Mouse (Mus musculus): ENCODE measurements around the gene Dmpk.
"Not testable (repeated sequence)": the region's sequence is repeated elsewhere in the genome, so short reads cannot be mapped to it uniquely, and the experiment has no call there.

Gene Dmpk

GRCm38 (mm10) chr7:19083701-19084100 is at the start of gene Dmpk:
Gene Dmpk, plus strand, starts transcription at chr7:19083849.
- in situ Hi-C loops (cut with MboI, MseI), result no loop called here

- in situ Hi-C loops (cut with MboI, MseI), result no loop called here
These were observed 39.0 kb upstream of the Dmpk start for GRCm38 (mm10) chr7:19044616-19045015.

GRCm38 (mm10) chr7:19046286-19047069 is 37.2 kb upstream of the Dmpk start:
- in situ Hi-C loops (cut with MboI, MseI), result no loop called here

DNA sequence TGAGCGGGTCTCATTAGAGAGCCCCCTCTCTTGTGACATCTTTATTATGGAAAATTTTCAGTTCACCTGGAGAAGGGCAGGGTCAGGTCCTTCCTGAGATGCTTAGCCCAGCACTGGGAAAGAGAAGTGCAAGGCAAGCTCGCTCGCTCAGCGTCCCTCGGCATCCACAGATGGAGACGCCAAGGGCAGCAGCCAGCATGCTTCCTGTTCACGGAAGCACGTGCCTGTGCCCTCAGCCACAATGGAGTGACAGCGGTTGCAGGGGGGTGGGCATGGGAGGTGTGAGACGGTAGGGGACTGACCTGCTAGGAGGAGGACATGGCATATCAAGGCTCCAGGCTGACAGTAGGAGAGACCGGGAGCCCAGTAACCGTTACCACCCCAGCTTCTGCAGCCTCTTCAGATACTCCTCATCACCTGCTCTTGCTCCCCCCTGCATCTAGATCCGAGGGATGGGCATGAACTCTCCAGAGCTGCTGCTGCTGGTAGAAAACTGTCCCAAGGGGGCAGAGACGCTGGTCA is 35.6 kb upstream of the Dmpk start:
- in situ Hi-C loops (cut with MboI, MseI), result no loop called here

GRCm38 (mm10) chr7:19049252-19049651 is 34.4 kb upstream of the Dmpk start:
- in situ Hi-C loops (cut with MboI, MseI), result no loop called here

DNA sequence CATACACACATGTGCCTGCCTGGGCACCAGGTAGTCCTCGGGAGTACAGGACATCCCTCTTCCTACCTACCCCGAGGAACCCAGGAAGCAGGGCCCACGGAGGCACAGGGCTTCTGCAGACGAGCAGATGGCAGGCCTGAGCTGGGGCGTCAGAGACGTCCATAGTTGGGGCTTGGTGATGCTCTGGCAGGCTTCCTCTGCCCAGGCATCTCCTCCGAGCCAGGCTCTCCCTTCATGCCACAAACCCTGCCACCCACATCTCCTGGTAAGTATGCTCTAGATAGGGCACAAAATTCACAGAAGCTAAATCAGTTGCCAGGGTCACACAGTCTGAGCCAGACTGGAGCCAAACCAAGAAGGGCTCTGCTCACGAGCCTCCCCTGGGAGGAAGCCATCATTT is 33.5 kb upstream of the Dmpk start:
- in situ Hi-C loops (cut with MboI, MseI), result no loop called here

GRCm38 (mm10) chr7:19051161-19051560 is 32.5 kb upstream of the Dmpk start:
- in situ Hi-C loops (cut with MboI, MseI), result no loop called here

DNA sequence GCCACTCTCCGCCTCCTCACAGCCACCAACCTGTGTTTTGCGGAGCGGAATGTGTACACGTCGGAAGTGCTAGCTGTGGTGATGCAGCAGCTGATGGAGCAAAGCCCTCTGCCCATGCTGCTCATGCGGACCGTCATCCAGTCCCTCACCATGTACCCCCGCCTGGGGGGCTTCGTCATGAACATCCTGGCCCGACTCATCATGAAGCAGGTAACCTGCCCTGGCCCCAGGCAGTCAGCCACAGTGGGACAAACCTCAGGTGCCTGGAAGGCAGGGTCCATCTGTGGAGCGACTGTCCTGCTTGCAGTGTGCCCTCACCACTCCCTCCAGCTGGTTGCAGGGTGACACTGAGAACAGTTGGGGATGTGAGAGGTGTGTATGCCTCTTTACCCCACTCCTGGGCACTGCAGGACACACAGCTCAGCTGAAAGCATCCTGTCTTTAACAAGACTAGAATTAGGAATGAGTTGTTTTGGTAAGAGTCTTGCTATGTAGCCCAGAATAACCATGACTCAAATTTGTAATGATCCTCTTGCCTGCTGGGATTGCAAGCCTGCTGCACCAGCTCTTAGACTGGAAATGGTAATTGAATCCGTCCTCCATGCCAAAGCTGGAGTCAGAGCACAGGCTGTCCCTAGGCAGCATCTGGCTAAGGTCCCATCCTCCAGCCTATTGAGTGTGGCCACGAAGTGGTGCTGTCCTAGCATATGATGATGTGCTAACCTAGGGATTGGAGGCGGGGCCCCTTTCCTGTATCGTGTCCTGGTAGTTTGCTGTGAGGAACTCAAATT is 31.1 kb upstream of the Dmpk start:
- in situ Hi-C loops (cut with MboI, MseI), result no loop called here

GRCm38 (mm10) chr7:19053136-19053532 is 30.5 kb upstream of the Dmpk start:
- in situ Hi-C loops (cut with MboI, MseI), result no loop called here

DNA sequence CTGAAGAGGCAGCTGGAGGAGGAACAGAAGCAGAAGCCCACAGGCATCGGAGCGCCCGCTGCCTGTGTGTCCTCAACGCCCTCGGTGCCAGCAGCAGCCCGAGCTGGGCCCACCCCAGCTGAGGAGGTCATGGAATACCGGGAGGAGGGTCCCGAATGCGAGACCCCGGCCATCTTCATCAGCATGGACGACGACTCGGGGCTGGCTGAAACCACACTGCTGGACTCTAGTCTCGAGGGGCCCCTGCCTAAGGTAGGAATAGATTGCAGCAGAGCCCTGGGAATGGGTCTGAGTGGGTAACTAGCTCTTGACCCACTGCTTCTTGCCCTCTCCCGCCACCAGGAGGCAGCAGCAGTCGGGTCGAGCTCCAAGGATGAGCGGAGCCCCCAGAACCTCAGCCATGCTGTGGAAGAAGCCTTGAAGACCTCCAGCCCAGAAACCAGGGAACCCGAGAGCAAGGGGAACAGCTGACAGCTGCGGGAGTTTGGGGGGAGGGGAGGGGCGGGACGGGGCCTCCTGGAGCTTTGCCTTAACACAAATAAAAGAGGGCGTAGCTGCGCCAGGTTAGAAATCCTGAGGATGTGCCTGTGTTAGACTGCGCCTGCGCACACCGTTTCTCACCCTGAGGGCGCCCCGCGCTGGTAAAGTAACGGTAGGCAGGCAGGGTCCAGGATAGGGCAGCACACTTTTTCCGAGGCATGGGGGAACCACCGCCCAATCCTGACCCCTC is 29.4 kb upstream of the Dmpk start, which contains the start of gene Rsph6a:
Gene Rsph6a, plus strand, starts transcription at position 644 of the 730 bp plus-strand sequence.
- in situ Hi-C loops (cut with MboI, MseI), result no loop called here

- in situ Hi-C loops (cut with MboI, MseI), result no loop called here
These were observed 28.9 kb upstream of the Dmpk start for GRCm38 (mm10) chr7:19054777-19055076.

DNA sequence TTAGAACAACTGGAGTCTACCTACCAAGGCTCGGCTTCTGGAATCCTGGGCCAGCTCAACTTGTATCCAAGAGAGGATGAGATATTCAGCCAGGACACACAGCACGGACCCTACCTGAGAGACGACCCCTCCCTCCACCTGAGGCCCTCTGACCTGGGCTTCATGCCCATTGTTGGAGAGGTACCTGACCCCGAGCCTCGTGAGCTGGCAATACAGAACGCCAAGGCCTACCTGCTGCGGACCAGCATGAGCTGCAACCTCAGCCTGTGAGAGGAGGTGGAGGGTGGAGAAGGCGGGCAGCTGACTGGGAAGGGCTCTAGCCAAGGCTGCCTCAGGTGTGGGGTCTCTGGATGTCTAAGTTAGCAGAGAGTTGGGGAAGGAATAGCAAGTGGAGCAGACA is 28.5 kb upstream of the Dmpk start:
- in situ Hi-C loops (cut with MboI, MseI), result no loop called here

- in situ Hi-C loops (cut with MboI, MseI), result no loop called here
These were observed 26.2 kb upstream of the Dmpk start for GRCm38 (mm10) chr7:19057405-19057804.

GRCm38 (mm10) chr7:19065896-19066295 is 17.8 kb upstream of the Dmpk start:
- in situ Hi-C loops (cut with MboI, MseI), result no loop called here

DNA sequence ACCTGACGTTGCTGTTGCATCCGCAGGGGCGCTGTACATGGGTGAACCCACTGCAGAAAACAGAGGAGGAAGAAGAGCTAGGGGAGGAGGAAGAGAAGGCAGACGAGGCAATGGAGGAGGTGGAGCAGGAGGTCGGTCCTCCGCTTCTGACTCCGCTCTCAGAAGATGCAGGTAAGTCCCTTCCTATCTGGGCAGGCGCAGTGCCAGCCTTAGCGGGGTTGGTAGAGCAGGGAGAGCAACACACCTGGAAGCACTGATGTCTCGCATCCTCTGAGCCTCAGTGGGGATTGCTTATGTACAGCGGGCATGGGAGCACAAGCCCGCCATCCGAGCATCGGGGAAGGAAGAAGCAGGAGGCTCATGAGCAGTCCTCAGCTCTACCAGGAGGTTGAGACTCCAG is 16.6 kb upstream of the Dmpk start:
- in situ Hi-C loops (cut with MboI, MseI), result no loop called here

- in situ Hi-C loops (cut with MboI, MseI), result no loop called here
These were observed 15.7 kb upstream of the Dmpk start for GRCm38 (mm10) chr7:19067935-19068334.

DNA sequence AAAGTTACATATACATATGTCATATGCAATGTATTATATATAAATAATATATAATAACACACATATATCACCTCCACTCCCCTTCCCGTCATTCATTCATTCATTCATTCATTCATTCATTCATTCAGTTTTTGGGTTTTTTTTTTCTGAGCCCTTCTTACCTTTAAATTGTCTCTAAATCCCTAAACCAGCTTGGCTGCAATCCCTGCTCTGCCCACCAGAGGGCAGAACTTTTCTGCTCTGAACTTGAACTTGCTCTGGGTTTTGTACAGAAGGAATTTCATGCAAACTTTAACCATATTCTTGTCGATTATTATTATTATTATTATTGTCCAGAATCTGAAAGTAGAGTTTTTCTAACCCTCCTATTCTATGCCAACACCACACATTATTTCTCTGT is 14.9 kb upstream of the Dmpk start:
- in situ Hi-C loops (cut with MboI, MseI), result no loop called here

DNA sequence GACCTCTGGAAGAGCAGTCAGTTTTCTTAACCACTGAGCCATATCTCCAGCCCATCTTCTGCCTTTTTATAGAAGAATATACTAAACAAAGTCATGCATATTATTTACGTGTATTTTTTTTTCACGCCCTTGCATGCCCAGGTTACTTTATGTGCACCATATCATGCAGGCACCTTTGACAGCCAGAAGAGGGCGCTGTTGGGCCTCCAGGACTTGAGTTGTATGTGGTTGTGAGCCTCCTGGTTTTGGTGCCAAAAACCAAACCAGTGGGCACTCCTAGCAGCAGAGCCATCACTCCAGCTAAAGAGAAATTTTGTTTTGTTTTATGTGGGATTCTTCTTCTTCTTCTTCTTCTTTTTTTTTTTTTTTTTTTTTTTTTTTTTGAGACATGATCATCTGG is 14.1 kb upstream of the Dmpk start:
- in situ Hi-C loops (cut with MboI, MseI), result no loop called here

DNA sequence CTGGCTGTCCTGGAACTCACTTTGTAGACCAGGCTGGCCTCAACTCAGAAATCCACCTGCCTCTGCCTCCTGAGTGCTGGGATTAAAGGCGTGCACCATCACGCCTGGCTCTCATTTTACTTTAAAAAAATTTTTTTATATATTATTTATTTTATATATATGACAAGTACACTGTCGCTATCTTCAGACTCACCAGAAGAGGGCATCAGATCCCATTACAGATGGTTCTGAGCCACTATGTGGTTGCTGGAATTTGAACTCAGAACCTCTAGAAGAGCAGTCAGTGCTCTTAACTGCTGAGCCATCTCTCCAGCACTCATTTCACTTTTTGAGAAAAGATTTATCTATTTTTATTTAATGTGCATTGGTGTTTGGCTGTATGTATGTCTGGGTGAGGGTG is 12.6 kb upstream of the Dmpk start:
- in situ Hi-C loops (cut with MboI, MseI), result not testable (repeated sequence)

- in situ Hi-C loops (cut with MboI, MseI), result no loop called here
These were observed 10.1 kb upstream of the Dmpk start for GRCm38 (mm10) chr7:19073504-19073903.

DNA sequence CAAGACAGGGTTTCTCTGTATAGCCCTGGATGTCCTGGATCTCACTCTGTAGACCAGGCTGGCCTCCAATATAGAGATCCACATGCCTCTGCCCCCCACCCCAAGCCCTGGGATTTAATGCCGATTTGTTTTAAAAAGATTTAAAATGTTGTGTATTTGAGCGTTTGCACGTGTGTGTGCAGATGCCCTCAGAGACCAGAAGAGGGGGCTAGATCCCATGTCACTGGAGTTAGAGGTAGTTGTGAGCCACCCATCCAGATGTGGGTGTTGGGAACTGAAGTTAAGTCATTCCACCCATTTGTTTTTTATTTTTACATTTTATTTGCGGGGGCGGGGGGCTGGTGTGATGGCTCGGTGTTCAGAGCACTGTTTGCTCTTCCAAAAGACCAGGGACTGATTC is 9.2 kb upstream of the Dmpk start:
- in situ Hi-C loops (cut with MboI, MseI), result no loop called here

GRCm38 (mm10) chr7:19075231-19075630 is 8.4 kb upstream of the Dmpk start:
- in situ Hi-C loops (cut with MboI, MseI), result no loop called here

Measured in T-helper 2 cell (primary cell).